In genomic region chr4:155324511-155324910, GRCm38 (mm10) we compare ENCODE assay signal across 9 mouse cellular contexts. TPM values are rescaled to one million over a fixed set of nuclear protein-coding genes. Genes with fewer than 3 reads are reported as not detected.
"Had no signal": no experiment of that assay in that cellular context is flagged by ENCODE, and none has a peak within 500 bp of the region (broad histone marks: within the 10 kb centered on the region; RNA-seq: fewer than 3 reads in every experiment).

No protein-coding gene starts in this region.

- H3K9me3 ChIP-seq: limb, embryonic 15.5 days; midbrain, embryonic 13.5 days had no signal

- H3K4me2 ChIP-seq: limb, embryonic 15.5 days; midbrain, embryonic 13.5 days had no signal

- H3K27ac ChIP-seq: limb, embryonic 15.5 days; liver, embryonic 14.5 days; midbrain, embryonic 13.5 days had no signal

- H3K9ac ChIP-seq: limb, embryonic 15.5 days; liver, embryonic 14.5 days had no signal

- DNase-seq: layer of hippocampus, adult 9-11 months; layer of hippocampus, postnatal 36 days; lung, adult 18-20 months; right cerebral cortex, postnatal 25 days; thymus, postnatal 36 days had no signal

- H3K36me3 ChIP-seq: limb, embryonic 15.5 days; midbrain, embryonic 13.5 days had no signal

- H3K27me3 ChIP-seq: limb, embryonic 15.5 days; midbrain, embryonic 13.5 days had no signal

- ATAC-seq: midbrain, embryonic 13.5 days had no signal

- H3K4me3 ChIP-seq: limb, embryonic 15.5 days; midbrain, embryonic 13.5 days had no signal

RNA-seq across cellular contexts. Expression of gene Prkcz, which starts 36.6 kb away (rescaled TPM):
- total RNA-seq: megakaryocyte-erythroid progenitor cell, adult 5-6 weeks had no signal
